Comparison of ENCODE assay signal across 23 mouse cellular contexts in genomic region chr7:134806799-134807198, GRCm38 (mm10).
DNase-seq lines count a peak whose midpoint lies in the region; ATAC-seq and TF ChIP-seq lines count a peak whose summit lies in the region.
"Had no signal": no experiment of that assay in that cellular context is flagged by ENCODE, and none has a peak within 500 bp of the region (broad histone marks: within the 10 kb centered on the region; RNA-seq: fewer than 3 reads in every experiment).

No protein-coding gene starts in this region.

- H3K9ac ChIP-seq in forebrain, embryonic 14.5 days (ENCODE audit: low read length), result no peak overlapping the region
- H3K9ac ChIP-seq in forebrain, embryonic 12.5 days, result no peak overlapping the region
- H3K9ac ChIP-seq in forebrain, postnatal 0 days, result no peak overlapping the region
- H3K9ac ChIP-seq: embryonic facial prominence, embryonic 13.5 days; hindbrain, embryonic 12.5 days had no signal

- H3K4me3 ChIP-seq in forebrain, embryonic 14.5 days (ENCODE audit: low read depth, low read length), result no peak overlapping the region
- no peak overlapping the region for H3K4me3 ChIP-seq in forebrain, embryonic 12.5 days (replicated peaks)
- H3K4me3 ChIP-seq in megakaryocyte, embryonic 14.5 days (replicated peaks), result peak overlapping the region; percentile 29
- H3K4me3 ChIP-seq in forebrain, postnatal 0 days (ENCODE audit: low read depth, low read length), result no peak overlapping the region
- H3K4me3 ChIP-seq: embryonic facial prominence, embryonic 13.5 days; gastrocnemius, adult 2 months; hindbrain, embryonic 12.5 days had no signal

- no peak for TF ChIP-seq CTCF in forebrain, postnatal 0 days (IDR thresholded peaks at IDR 0.05; ENCODE audit: low read depth)

- DNase-seq in cerebellum, postnatal 10 days, result peak; percentile 37 to 54
- DNase-seq in cerebellum, adult 11-12 months, result no peak
- DNase-seq in forebrain, embryonic 14.5 days (ENCODE audit: low spot score), result peak; percentile 35
- DNase-seq in forebrain, postnatal 0 days, result peak; percentile 60
- DNase-seq in layer of hippocampus, postnatal 14 days (ENCODE audit: low spot score in 2 of 2), result no peak
- DNase-seq: adrenal gland, postnatal 14 days; cerebellum, adult 18-20 months; gastrocnemius, adult 2 months; gastrocnemius, postnatal 25 days; heart, postnatal 10 days; heart, postnatal 4 days; kidney, adult 11 months; kidney, adult 9 months had no signal

- WGBS in forebrain, embryonic 14.5 days, result 60% methylated on average over 6 of the region's 6 CpGs
- WGBS in forebrain, embryonic 12.5 days, result 83% methylated on average over 6 of the region's 6 CpGs
- WGBS in forebrain, postnatal 0 days, result 61% methylated on average over 6 of the region's 6 CpGs

- no peaks in the 10 kb centered on the region for H3K27me3 ChIP-seq in forebrain, embryonic 14.5 days (replicated peaks; ENCODE audit: control insufficient read depth, insufficient read depth, low read length)
- no peaks in the 10 kb centered on the region for H3K27me3 ChIP-seq in forebrain, embryonic 12.5 days
- no peaks in the 10 kb centered on the region for H3K27me3 ChIP-seq in megakaryocyte, embryonic 14.5 days (replicated peaks)
- no peaks in the 10 kb centered on the region for H3K27me3 ChIP-seq in forebrain, postnatal 0 days (ENCODE audit: insufficient read depth, low read length)
- H3K27me3 ChIP-seq: CH12.LX; embryonic facial prominence, embryonic 13.5 days; hindbrain, embryonic 12.5 days; Patski had no signal

- H3K4me1 ChIP-seq in forebrain, embryonic 14.5 days (ENCODE audit: control insufficient read depth, insufficient read depth, low read length), result no peaks in the 10 kb centered on the region
- H3K4me1 ChIP-seq in forebrain, embryonic 12.5 days, result no peaks in the 10 kb centered on the region
- peaks cover 81% of the 10 kb centered on the region for H3K4me1 ChIP-seq in megakaryocyte, embryonic 14.5 days
- peaks cover 5% of the 10 kb centered on the region; the same call in 1 of the 2 replicates for H3K4me1 ChIP-seq in forebrain, postnatal 0 days (ENCODE audit: insufficient read depth)
- H3K4me1 ChIP-seq: hindbrain, embryonic 12.5 days had no signal

- H3K9me3 ChIP-seq in forebrain, embryonic 14.5 days (replicated peaks; ENCODE audit: control insufficient read depth, low read length), result no peaks in the 10 kb centered on the region
- no peaks in the 10 kb centered on the region for H3K9me3 ChIP-seq in forebrain, embryonic 12.5 days
- H3K9me3 ChIP-seq in megakaryocyte, embryonic 14.5 days, result no peaks in the 10 kb centered on the region
- H3K9me3 ChIP-seq in forebrain, postnatal 0 days (ENCODE audit: low read length), result no peaks in the 10 kb centered on the region
- H3K9me3 ChIP-seq: embryonic facial prominence, embryonic 13.5 days; hindbrain, embryonic 12.5 days had no signal

- H3K36me3 ChIP-seq in forebrain, embryonic 14.5 days (ENCODE audit: control insufficient read depth, insufficient read depth, low read length), result no peaks in the 10 kb centered on the region
- H3K36me3 ChIP-seq in forebrain, embryonic 12.5 days (replicated peaks), result 0 out of 2 replicates have a peak, but pooled peaks cover 5% of the 10 kb centered on the region
- peaks cover 39% of the 10 kb centered on the region for H3K36me3 ChIP-seq in megakaryocyte, embryonic 14.5 days (replicated peaks; ENCODE audit: low read length)
- no peaks in the 10 kb centered on the region for H3K36me3 ChIP-seq in forebrain, postnatal 0 days (ENCODE audit: insufficient read depth)

- H3K4me2 ChIP-seq in forebrain, embryonic 14.5 days (ENCODE audit: low read length), result no peak overlapping the region
- H3K4me2 ChIP-seq in forebrain, embryonic 12.5 days, result no peak overlapping the region
- no peak overlapping the region for H3K4me2 ChIP-seq in forebrain, postnatal 0 days (ENCODE audit: low read depth)
- H3K4me2 ChIP-seq: embryonic facial prominence, embryonic 13.5 days; hindbrain, embryonic 12.5 days had no signal

- H3K27ac ChIP-seq in forebrain, embryonic 14.5 days (ENCODE audit: low read depth, low read length), result peak overlapping the region; percentile 21; the same call in 1 of the 2 replicates
- no peak overlapping the region for H3K27ac ChIP-seq in forebrain, embryonic 12.5 days
- 0 out of 2 replicates have a peak overlapping the region, but pooled peaks have one; percentile 16 for H3K27ac ChIP-seq in forebrain, postnatal 0 days (ENCODE audit: low read depth, low read length)
- H3K27ac ChIP-seq: embryonic facial prominence, embryonic 13.5 days; gastrocnemius, adult 2 months; hindbrain, embryonic 12.5 days; kidney, postnatal 0 days had no signal

- ATAC-seq in forebrain, embryonic 14.5 days, result peak; percentile 63
- ATAC-seq in forebrain, embryonic 12.5 days (ENCODE audit: low FRiP score), result no peak
- no peak for ATAC-seq in megakaryocyte, adult 5-6 weeks (ENCODE audit: poor library complexity, severe bottlenecking)
- ATAC-seq in forebrain, postnatal 0 days, result peak; percentile 91
- ATAC-seq: activated CD4-positive, CD25-positive, alpha-beta regulatory T cell, adult 4 months; hindbrain, embryonic 16.5 days; Patski had no signal

Comparison
In these comparisons a context has a peak if more than half of its experiments do, and no peak if none do; other contexts are left out.
1. DNase-seq: peak in cerebellum, postnatal 10 days (2 of 2), forebrain, embryonic 14.5 days (single experiment) and forebrain, postnatal 0 days (single experiment); none in cerebellum, adult 11-12 months (single experiment) and layer of hippocampus, postnatal 14 days (0 of 2).
2. ATAC-seq: peak in forebrain, embryonic 14.5 days (single experiment) and forebrain, postnatal 0 days (single experiment); none in forebrain, embryonic 12.5 days (single experiment) and megakaryocyte, adult 5-6 weeks (single experiment).